Mouse (Mus musculus) MEL (cell line): Measurements from ENCODE around the gene Map3k12. TPM values are rescaled to one million over a fixed set of nuclear protein-coding genes. Genes with fewer than 3 reads are reported as not detected.

Experiments
- DNase-seq: peaks from one replicate; pipeline ENCODE4 v3.0.0; 2011; ENCODE audit warnings: low read depth, low spot score
- H3K27ac ChIP-seq: 2 replicates; pipeline ENCODE4 v1.5.1; 2012; ENCODE audit warnings: low read depth, mild to moderate bottlenecking, control low read depth, low read length, moderate library complexity; ENCODE audit not compliant: control insufficient read depth
- H3K27me3 ChIP-seq, 2 experiments: fragments of 150-350 bp in 1 of 2; sonication (generic) in 1 of 2; 2 replicates each; pipeline ENCODE4 v1.6.1; 2012; ENCODE audit warnings: low read length in 2 of 2, mild to moderate bottlenecking in 2 of 2, improper control_type of control experiment in 1 of 2, moderate library complexity in 1 of 2; ENCODE audit not compliant: insufficient read depth in 2 of 2, control insufficient read depth in 1 of 2
- H3K36me3 ChIP-seq, 2 experiments: 2 replicates each; pipeline ENCODE4 v1.6.1; 2012 to 2014; ENCODE audit warnings: low read length in 2 of 2, improper control_type of control experiment in 1 of 2, inconsistent platforms in 1 of 2, mild to moderate bottlenecking in 1 of 2; ENCODE audit not compliant: insufficient read depth in 2 of 2, control insufficient read depth in 1 of 2
- H3K4me1 ChIP-seq, 2 experiments: fragments of 150-350 bp in 1 of 2; sonication (generic) in 1 of 2; 2 replicates each; pipeline ENCODE4 v1.6.1; 2012; ENCODE audit warnings: low read length in 2 of 2, improper control_type of control experiment in 1 of 2, mild to moderate bottlenecking in 1 of 2; ENCODE audit not compliant: insufficient read depth in 2 of 2, control insufficient read depth in 1 of 2
- H3K4me3 ChIP-seq, 2 experiments: fragments of 150-350 bp in 1 of 2; sonication (generic) in 1 of 2; 2 replicates each; pipeline ENCODE4 v1.5.1; 2012; ENCODE audit warnings: low read depth in 2 of 2, low read length in 2 of 2, mild to moderate bottlenecking in 2 of 2, moderate library complexity in 2 of 2, control low read depth in 1 of 2, improper control_type of control experiment in 1 of 2; ENCODE audit not compliant: control insufficient read depth in 1 of 2, insufficient read depth in 1 of 2
- H3K79me2 ChIP-seq: 2 replicates; pipeline ENCODE4 v1.6.1; 2012; ENCODE audit warnings: mild to moderate bottlenecking, low read length, moderate library complexity; ENCODE audit not compliant: control insufficient read depth, poor library complexity, insufficient read depth
- H3K9ac ChIP-seq: 2 replicates; pipeline ENCODE4 v1.6.1; 2012; ENCODE audit warnings: low read depth, mild to moderate bottlenecking, control low read depth, low read length, moderate library complexity; ENCODE audit not compliant: control insufficient read depth, poor library complexity, severe bottlenecking
- H3K9me3 ChIP-seq: fragments of 150-350 bp; sonication (generic); replicated peaks from 2 replicates; pipeline ENCODE4 v1.6.1; 2012; ENCODE audit warnings: mild to moderate bottlenecking, low read length, improper control_type of control experiment, moderate library complexity; ENCODE audit not compliant: insufficient read depth
- ELF1 ChIP-seq: IDR thresholded peaks from 2 replicates; pipeline ENCODE4 v1.6.1; 2014; ENCODE audit warnings: low read depth, mild to moderate bottlenecking, inconsistent platforms, low read length, improper control_type of control experiment, moderate library complexity
- GATA1 ChIP-seq: IDR thresholded peaks from 2 replicates; pipeline ENCODE4 v1.6.1; 2011; ENCODE audit warnings: low read depth, low read length, improper control_type of control experiment
- MYC ChIP-seq: IDR thresholded peaks from 2 replicates; pipeline ENCODE4 v1.6.1; 2011; ENCODE audit warnings: low read depth, mild to moderate bottlenecking, low read length, improper control_type of control experiment, moderate library complexity
- NELFE ChIP-seq: IDR thresholded peaks from 2 replicates; pipeline ENCODE4 v1.6.1; 2011; ENCODE audit warnings: low read depth, low read length, improper control_type of control experiment
- NRF1 ChIP-seq: IDR thresholded peaks from 2 replicates; pipeline ENCODE4 v1.6.1; 2014; ENCODE audit warnings: low read depth, mild to moderate bottlenecking, inconsistent platforms, low read length, improper control_type of control experiment, moderate library complexity; ENCODE audit not compliant: poor library complexity, insufficient read depth, severe bottlenecking
- POLR2A ChIP-seq, 2 experiments: IDR thresholded peaks; 2 replicates each; pipeline ENCODE4 v1.6.1; 2011 to 2012; ENCODE audit warnings: low read length in 2 of 2, mild to moderate bottlenecking in 2 of 2, control low read depth in 1 of 2, improper control_type of control experiment in 1 of 2, low read depth in 1 of 2, moderate library complexity in 1 of 2; ENCODE audit not compliant: control insufficient read depth in 1 of 2, insufficient read depth in 1 of 2, poor library complexity in 1 of 2
- POLR2AphosphoS2 ChIP-seq: IDR thresholded peaks from 2 replicates; pipeline ENCODE4 v1.6.1; 2011; ENCODE audit warnings: low read length, improper control_type of control experiment
- POLR2AphosphoS5 ChIP-seq: IDR thresholded peaks from 2 replicates; pipeline ENCODE4 v1.6.1; 2012; ENCODE audit warnings: low read depth, borderline replicate concordance, mild to moderate bottlenecking, inconsistent platforms, low read length, moderate library complexity, mixed read lengths
- SIN3A ChIP-seq: IDR thresholded peaks from 2 replicates; pipeline ENCODE4 v1.6.1; 2012; ENCODE audit warnings: low read length, improper control_type of control experiment, inconsistent platforms
- SMC3 ChIP-seq: IDR thresholded peaks from 2 replicates; pipeline ENCODE4 v1.6.1; 2011; ENCODE audit warnings: low read depth, low read length, improper control_type of control experiment
- TBP ChIP-seq: IDR thresholded peaks from 2 replicates; pipeline ENCODE4 v1.8.0; 2011; ENCODE audit warnings: low read depth, low read length, improper control_type of control experiment
- TCF12 ChIP-seq: IDR thresholded peaks from 2 replicates; pipeline ENCODE4 v1.6.1; 2014; ENCODE audit warnings: low read depth, mild to moderate bottlenecking, inconsistent platforms, low read length, improper control_type of control experiment, moderate library complexity
- ZKSCAN1 ChIP-seq: IDR thresholded peaks from 2 replicates; pipeline ENCODE4 v1.6.1; 2012; ENCODE audit warnings: low read depth, mild to moderate bottlenecking, inconsistent platforms, low read length, improper control_type of control experiment, moderate library complexity
- polyA plus RNA-seq, 2 experiments: library from polyadenylated mRNA; stranded (reverse) in 1 of 2; unstranded in 1 of 2; fragments of >175 nt in 1 of 2; fragments of >200 nt in 1 of 2; gene quantifications; 2 replicates each; pipeline versions ENCODE4 v1.2.1 to v1.2.4; 2012; ENCODE audit warnings: low replicate concordance in 2 of 2, low read depth in 1 of 2; ENCODE audit not compliant: insufficient read length in 2 of 2, insufficient read depth in 1 of 2, missing spikeins in 1 of 2
- total RNA-seq: library from RNA; depleted of rRNA; stranded (reverse); fragments of 300-350 nt; gene quantifications from 2 replicates; pipeline ENCODE4 v1.2.3, GENCODE M21; 2012

Gene Map3k12
- total and polyA plus RNA-seq, 3 experiments: 1.7 to 2.8 TPM; not detected in 1

GRCm38 (mm10) chr15:102503447-102503846 lies 13.4 kb downstream of the Map3k12 start, which contains the start of gene Gm10337:
Gene Gm10337 (plus strand): TSS chr15:102503722.
- Histone ChIP-seq H3K9ac (no peak within 1 kb of the TSS), H3K79me2 (no peaks in the 10 kb centered on the region), H3K27me3 (no peaks in the 10 kb centered on the region), H3K4me1 (peaks cover 18 to 20% of the 10 kb centered on the region in 2 experiments), H3K9me3 (no peaks in the 10 kb centered on the region), H3K36me3 (peaks cover 27 to 29% of the 10 kb centered on the region in 2 experiments), H3K4me3 (no peak within 1 kb of the TSS), H3K27ac (no peak within 1 kb of the TSS)
- no peak for TF ChIP-seq SMC3
- peak; percentile 29; the same call in 1 of the 2 replicates for TF ChIP-seq POLR2AphosphoS2
- no peak for TF ChIP-seq ELF1
- TF ChIP-seq ZKSCAN1: no peak
- TF ChIP-seq POLR2AphosphoS5: peak; percentile 48; the same call in 1 of the 2 replicates
- DNase-seq: no peak

- DNase-seq: peak; percentile 55
- no peak overlapping the region for H3K27ac ChIP-seq
- no peaks in the 10 kb centered on the region for H3K79me2 ChIP-seq
- peaks cover 20 to 30% of the 10 kb centered on the region in 2 experiments for H3K4me1 ChIP-seq
- H3K36me3 ChIP-seq: peaks cover 38 to 40% of the 10 kb centered on the region in 2 experiments
- no peaks in the 10 kb centered on the region for H3K27me3 ChIP-seq
- no peak overlapping the region for H3K9ac ChIP-seq
- TF ChIP-seq TBP (no peak), POLR2A (IDR thresholded peaks at IDR 0.05; ENCODE audit: control insufficient read depth in 1 of 2, insufficient read depth in 1 of 2, low read depth in 1 of 2, low read length in 2 of 2, poor library complexity in 1 of 2) (peak in 1 of 2 experiments; percentile 53; a peak in 2 of 4 replicates)
- H3K4me3 ChIP-seq: no peak overlapping the region
- no peaks in the 10 kb centered on the region for H3K9me3 ChIP-seq
These were observed 14.5 kb downstream of the Map3k12 start for GRCm38 (mm10) chr15:102502254-102502840.

GRCm38 (mm10) chr15:102501084-102501814 lies 15.6 kb downstream of the Map3k12 start:
- TF ChIP-seq GATA1 (no peak), POLR2AphosphoS5 (peak; percentile 31; the same call in 1 of the 2 replicates), SIN3A (no peak), ZKSCAN1 (no peak), MYC (no peak), NELFE (no peak), NRF1 (no peak), TCF12 (no peak)
- H3K27ac ChIP-seq: no peak overlapping the region
- no peaks in the 10 kb centered on the region for H3K79me2 ChIP-seq
- H3K36me3 ChIP-seq: peaks cover 47 to 49% of the 10 kb centered on the region in 2 experiments
- peaks cover 20 to 29% of the 10 kb centered on the region in 2 experiments for H3K4me1 ChIP-seq
- no peaks in the 10 kb centered on the region for H3K9me3 ChIP-seq
- H3K4me3 ChIP-seq: no peak overlapping the region
- no peak overlapping the region for H3K9ac ChIP-seq
- no peak for DNase-seq
- H3K27me3 ChIP-seq: no peaks in the 10 kb centered on the region
